Mouse (Mus musculus) large intestine, adult 2 months (tissue): ENCODE data around the gene Mpl. TPM values are rescaled to one million over a fixed set of nuclear protein-coding genes. Genes with fewer than 3 reads are reported as not detected.
A peak's percentile ranks its signal among the peaks of the same experiment; 100 is the strongest.

Experiments used
- DNase-seq: peaks from one replicate; pipeline ENCODE4 v3.0.0-alpha.2; 2012; ENCODE audit warnings: low read depth, low spot score
- WGBS: fragments of 180-500 bp; shearing (Covaris S2); methylation state at CpG from one replicate; pipeline ENCODE4 v1.1.7; 2018; 5-methylcytosine and 5-hydroxymethylcytosine counted together
- polyA plus RNA-seq: library from polyadenylated mRNA; depleted of rRNA; stranded (reverse); fragments of >200 nt; gene quantifications from 2 replicates; pipeline ENCODE4 v1.2.3, GENCODE M21; 2012

The Mpl gene
- polyA plus RNA-seq, 1 experiment = 0.02 TPM

GRCm38 (mm10) chr4:118428531-118429214 is 28.6 kb downstream of the Mpl start:
- no peak for DNase-seq
- WGBS = 10% methylated on average over 15 of the region's 15 CpGs

- under 1% methylated on average over 31 of the region's 31 CpGs for WGBS
- DNase-seq = no peak
These were observed 29.4 kb downstream of the Mpl start, which contains the start of gene Elovl1 for GRCm38 (mm10) chr4:118427768-118428451. Elovl1 (plus strand) TSS chr4:118428093.

- WGBS = 2% methylated on average over 5 of the region's 5 CpGs
- DNase-seq = no peak
These were observed 29.9 kb downstream of the Mpl start for GRCm38 (mm10) chr4:118427415-118427767.

- WGBS = 90% methylated on average over 1 of the region's 1 CpGs
- no peak for DNase-seq
These were observed 31.9 kb downstream of the Mpl start for GRCm38 (mm10) chr4:118425374-118425773.

- no peak for DNase-seq
These were observed 32.7 kb downstream of the Mpl start for GRCm38 (mm10) chr4:118424541-118425160.

GRCm38 (mm10) chr4:118421384-118421783 is 35.9 kb downstream of the Mpl start:
- DNase-seq = peak; percentile 37
- WGBS = 42% methylated on average over 3 of the region's 3 CpGs

More at GRCm38 (mm10) chr4:118424541-118425160, 32.7 kb downstream of the Mpl start:
- WGBS = 84% methylated on average over 4 of the region's 4 CpGs

GRCm38 (mm10) chr4:118417112-118417797 is 40.1 kb downstream of the Mpl start:
- DNase-seq = no peak
- 88% methylated on average over 13 of the region's 13 CpGs for WGBS

- 97% methylated on average over 5 of the region's 5 CpGs for WGBS
- DNase-seq = no peak
These were observed 41.0 kb downstream of the Mpl start for GRCm38 (mm10) chr4:118416329-118416728.

- 60% methylated on average over 2 of the region's 2 CpGs for WGBS
- DNase-seq = no peak
These were observed 41.5 kb downstream of the Mpl start for GRCm38 (mm10) chr4:118415779-118416178.

- DNase-seq = no peak
- WGBS = 93% methylated on average over 5 of the region's 5 CpGs
These were observed 43.8 kb downstream of the Mpl start for GRCm38 (mm10) chr4:118413553-118413952.

- 87% methylated on average over 5 of the region's 5 CpGs for WGBS
- DNase-seq = no peak
These were observed 46.4 kb downstream of the Mpl start for GRCm38 (mm10) chr4:118410871-118411270.

- DNase-seq = peak; percentile 92
- WGBS = under 1% methylated on average over 53 of the region's 53 CpGs
These were observed 48.0 kb downstream of the Mpl start, which contains the start of the genes Szt2 and Med8 for GRCm38 (mm10) chr4:118409142-118409900. Szt2 (minus strand) TSS chr4:118409273. Med8 (plus strand) TSS chr4:118409337.

- no peak for DNase-seq
- 91% methylated on average over 12 of the region's 12 CpGs for WGBS
These were observed 54.6 kb downstream of the Mpl start for GRCm38 (mm10) chr4:118402701-118403100.

GRCm38 (mm10) chr4:118401918-118402317 is 55.4 kb downstream of the Mpl start:
- 92% methylated on average over 5 of the region's 5 CpGs for WGBS
- DNase-seq = no peak

- DNase-seq = no peak
- WGBS = 94% methylated on average over 3 of the region's 3 CpGs
These were observed 55.9 kb downstream of the Mpl start for GRCm38 (mm10) chr4:118401421-118401820.

GRCm38 (mm10) chr4:118398400-118398799 is 58.9 kb downstream of the Mpl start:
- DNase-seq = no peak
- 93% methylated on average over 6 of the region's 6 CpGs for WGBS

GRCm38 (mm10) chr4:118396433-118396832 is 60.9 kb downstream of the Mpl start:
- DNase-seq = no peak

GRCm38 (mm10) chr4:118395289-118395688 is 62.0 kb downstream of the Mpl start:
- WGBS = 85% methylated on average over 4 of the region's 4 CpGs

More at GRCm38 (mm10) chr4:118396433-118396832, 60.9 kb downstream of the Mpl start:
- 50% methylated on average over 3 of the region's 3 CpGs for WGBS

GRCm38 (mm10) chr4:118394505-118394904 is 62.8 kb downstream of the Mpl start:
- 82% methylated on average over 6 of the region's 6 CpGs for WGBS

More at GRCm38 (mm10) chr4:118395289-118395688, 62.0 kb downstream of the Mpl start:
- DNase-seq = no peak

More at GRCm38 (mm10) chr4:118394505-118394904, 62.8 kb downstream of the Mpl start:
- no peak for DNase-seq
